Mouse (Mus musculus) embryo, embryonic 10.5 days (tissue): ENCODE measurements around the gene Pkp4.

Experiments used
- DNase-seq: peaks from one replicate; pipeline ENCODE4 v3.0.0-alpha.2; 2015; ENCODE audit warnings: low spot score

Gene Pkp4

DNA sequence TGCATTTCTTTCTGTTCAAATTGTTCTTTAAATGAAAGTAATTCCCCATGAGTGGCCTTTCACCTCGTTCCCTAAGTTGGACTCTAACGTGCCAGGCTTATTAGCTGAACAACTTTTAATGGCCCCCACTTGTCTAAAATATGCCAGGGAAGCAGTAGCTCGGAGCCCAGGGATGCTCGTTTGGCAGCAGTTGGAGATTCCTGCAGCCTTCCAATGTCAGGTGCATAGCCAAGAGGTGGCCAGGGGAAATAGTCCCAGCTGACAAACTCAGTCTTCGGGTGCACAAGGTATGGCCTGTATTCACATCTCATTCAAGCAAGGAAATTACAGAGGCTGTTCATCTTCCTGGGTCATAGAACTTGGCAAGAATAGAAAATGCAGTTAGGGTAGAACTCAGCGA is 112.1 kb downstream of the Pkp4 start:
- no peak for DNase-seq

DNA sequence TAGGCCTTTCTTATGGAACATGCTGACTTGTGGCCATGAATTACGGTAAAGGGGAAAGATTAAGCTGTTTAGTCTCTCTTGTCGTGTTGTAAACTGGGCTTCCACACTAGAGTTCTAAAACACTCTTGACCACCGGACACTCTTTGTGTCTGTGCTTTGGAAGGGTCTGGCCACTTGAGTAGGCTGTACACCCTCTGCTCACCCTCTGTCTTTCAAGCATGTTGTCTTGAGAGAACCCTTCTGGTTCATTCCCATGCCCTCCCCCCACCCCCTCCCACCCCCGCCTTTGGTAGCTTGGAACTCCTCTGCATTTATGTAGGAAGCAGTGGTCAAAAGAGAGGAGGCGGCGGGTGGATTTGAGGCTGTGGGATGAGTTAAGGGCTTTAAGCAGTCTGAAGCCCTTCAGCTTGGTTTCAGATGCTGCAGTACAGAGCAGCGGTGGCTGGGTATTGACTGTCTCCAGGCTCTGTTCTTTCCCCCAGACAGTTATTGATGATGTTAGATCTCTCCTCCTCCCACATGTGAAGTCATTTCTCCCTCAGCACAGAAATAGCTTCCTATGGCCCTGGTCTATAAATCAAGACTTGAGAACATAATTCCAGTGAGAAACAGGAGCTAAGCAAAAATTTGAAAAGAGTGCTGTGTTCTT is 120.4 kb downstream of the Pkp4 start:
- DNase-seq: peak; percentile 11

DNA sequence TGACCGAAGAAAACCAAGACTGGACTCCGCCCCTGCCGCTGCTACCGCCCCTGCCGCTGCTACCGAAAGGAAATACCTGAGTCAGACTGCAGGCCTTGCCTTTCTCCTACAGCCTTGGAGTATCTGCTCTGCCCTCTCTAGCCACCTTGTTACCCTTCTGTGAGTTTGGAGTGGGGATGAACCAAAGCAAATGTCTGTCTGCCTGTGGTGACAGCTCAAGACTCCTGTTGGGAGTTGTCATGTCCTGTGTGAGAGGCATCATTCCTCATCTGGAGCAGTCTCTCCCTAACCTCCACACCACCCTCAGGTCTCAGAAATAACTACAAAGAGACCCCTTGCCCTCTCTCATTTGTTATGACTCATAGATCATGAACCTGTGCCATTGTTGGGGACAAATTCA is 122.3 kb downstream of the Pkp4 start:
- DNase-seq: no peak

DNA sequence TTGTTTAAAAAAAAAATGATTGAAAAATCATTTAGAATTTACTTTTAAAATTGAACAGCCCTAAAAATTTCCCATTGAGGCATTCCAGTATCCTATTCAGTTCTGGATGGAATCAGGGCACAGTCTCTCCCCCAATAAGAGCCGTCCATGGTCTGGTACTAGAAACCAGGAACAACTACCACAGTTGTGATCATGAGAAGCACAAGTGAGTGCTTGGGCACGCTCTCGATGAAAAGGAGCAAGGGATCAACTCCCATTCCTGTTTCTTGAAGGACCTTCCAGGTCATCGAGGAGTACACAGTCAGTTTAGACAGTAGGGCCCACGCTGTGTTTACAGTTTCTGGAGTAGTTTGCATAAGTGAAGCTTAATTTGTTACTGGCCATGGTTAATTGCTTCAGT is 123.6 kb downstream of the Pkp4 start:
- DNase-seq: no peak

DNA sequence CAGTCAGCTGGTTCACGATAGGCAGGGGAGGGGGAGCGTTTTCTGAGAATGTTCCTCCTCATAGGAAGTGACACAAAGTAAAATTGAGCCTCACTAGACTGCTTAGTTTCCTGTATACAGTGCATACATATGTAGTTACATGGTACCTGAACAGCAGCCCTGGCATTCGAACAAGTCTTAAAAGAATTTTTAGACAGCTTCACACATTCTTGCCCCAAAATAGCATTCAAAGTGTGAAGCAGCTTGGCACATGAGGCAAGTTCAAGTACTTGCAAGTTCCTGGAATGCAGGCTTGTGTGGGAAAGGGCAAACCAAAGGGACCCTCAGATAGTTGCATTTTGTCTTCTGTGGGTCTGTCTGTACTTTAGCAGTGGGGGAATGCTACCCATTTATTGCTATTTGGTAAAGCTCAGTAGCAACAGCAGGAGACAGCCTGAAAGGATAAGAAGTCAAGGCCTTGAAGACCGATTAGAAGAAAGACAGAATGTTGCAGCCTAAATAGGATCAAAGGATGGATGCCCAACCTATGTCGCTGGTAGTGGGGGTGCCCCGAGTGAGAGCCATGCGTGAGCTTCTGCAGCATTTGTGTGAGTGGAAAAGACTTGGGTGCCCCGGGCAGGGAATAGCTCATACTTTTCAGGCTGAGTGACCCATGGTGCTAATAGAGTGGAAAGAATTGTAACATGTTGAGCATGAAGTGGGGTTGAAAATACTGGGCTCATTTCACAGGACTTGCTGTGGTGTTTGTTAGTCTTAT is 124.3 kb downstream of the Pkp4 start:
- DNase-seq: no peak

DNA sequence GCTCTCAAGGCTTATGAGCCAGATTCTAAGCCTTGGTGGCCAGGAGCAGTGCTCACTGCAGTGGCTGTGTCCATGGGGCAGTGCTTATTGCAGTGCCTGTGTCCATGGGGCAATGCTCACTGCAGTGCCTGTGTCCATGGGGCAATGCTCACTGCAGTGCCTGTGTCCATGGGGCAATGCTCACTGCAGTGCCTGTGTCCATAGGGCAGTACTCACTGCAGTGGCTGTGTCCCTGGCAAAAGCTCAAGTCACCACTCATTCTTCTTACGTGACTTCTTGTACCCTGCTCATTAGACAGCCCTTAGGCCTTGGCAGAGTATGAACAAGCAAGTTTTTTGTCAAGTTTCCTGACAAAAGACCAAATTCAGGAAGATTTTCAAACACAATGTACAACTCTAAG is 124.9 kb downstream of the Pkp4 start:
- DNase-seq: no peak

DNA sequence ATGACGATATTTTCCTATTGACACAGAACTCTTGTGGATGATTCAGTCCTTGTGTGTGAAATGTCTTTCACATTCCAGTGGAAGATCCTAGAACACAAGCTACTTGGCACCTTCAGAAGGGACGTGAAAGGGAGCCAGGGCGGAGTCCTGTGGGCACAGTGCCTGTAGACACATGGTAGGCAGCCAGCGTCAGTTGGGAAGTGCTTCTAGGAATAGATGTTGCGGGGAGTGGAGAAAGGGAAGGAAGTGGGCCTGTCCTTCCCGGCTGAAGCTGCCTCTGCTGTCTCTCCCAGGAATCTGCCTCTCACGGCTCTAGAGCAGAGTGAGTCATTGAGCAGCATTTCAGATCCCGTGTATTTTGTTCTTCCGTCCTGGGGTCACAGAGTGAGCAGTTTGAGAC is 125.6 kb downstream of the Pkp4 start:
- DNase-seq: no peak

DNA sequence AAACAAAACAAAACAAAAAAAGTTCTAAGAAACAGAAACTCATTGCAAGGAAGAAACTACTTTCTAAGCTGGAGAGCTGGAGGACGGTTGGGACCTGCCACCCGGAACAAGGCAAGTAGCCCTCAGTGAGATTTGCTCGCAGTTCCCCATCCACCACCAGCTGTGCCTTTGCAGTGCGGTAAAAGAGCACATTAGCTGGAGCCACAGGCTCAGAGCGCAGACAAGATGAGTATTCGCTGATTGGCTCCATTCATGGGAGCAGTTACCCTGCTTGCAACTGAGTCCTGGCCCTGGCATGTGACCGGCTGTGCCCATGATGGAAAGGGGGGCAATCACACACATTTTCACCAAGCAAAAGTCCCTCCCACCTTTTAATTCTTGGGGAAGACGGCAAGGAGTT is 127.0 kb downstream of the Pkp4 start:
- DNase-seq: no peak

DNA sequence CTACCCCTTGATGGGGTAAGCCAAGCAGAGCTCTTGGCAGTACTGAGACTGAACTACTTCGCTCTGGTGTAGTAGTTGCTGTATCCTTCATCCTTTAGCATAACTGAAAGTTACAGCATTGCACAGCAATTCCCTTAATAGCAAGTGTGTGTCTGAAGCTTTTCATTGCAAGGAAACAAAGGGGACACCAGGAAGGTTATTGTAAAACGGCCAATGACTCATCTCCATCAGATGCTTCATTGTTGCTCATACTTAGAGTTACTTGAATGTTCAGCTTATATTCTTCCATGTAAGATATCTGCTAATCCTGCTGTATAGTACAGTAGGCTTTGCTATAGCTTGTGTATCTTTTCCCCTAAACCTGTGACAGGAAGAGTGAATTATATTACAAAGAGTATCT is 128.8 kb downstream of the Pkp4 start:
- no peak for DNase-seq

DNA sequence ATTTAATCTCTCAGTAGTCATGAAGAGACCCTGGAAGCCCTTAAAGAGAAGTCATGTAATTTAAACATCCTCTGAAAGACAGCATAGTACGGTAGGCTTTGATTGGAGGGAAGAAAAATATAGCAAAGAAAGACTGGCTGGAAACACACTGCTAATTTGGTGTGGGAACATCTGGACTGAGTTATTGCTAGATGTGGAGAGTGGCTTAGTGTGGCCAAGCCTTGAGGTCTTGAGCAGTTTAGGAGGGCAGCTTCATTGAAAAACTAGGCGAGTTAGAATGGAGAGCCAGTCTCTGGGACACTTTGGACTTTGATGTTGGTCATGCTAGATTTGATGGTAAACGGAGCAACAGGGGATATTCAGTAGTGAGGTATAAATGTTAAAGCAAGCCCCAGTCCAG is 129.7 kb downstream of the Pkp4 start:
- peak; percentile 22 for DNase-seq

DNA sequence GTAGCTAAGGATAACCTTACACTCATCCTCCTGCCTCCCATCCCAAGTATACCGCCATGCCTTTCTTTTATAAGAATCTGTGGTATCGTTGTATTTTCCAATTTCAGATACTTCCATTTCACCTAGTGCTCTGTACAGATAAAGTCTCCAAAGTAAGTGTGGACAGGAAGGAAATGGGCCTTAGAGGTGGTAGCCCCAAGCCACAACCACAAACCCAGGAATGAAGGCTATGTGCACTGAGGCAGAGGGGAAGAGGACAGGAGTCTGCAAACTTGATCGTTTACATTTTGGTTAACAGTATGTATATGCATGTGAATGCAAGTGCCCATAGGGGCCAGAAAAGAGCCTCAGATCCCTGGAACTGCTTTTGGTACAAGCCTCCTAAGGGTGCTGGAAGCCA is 139.2 kb downstream of the Pkp4 start:
- DNase-seq: no peak

DNA sequence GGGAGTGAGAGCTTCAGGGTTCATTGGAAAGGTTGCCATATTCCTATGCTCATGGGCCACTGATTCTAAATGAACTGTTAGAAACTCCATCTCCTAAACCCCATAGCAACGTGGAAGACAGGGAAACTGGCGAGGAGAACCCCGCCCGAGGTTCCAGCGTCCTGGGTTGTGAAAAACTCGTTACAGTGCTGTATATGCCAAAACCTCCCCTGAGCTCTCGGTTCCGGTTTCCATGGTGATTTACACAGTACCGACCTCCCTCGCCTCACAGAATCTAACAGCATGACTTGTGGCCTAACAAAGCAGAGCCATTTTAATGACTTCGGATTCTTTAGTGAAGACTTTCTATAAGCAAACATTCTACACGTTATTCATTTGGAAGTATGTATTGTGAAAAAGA is 141.0 kb downstream of the Pkp4 start:
- peak; percentile 62 for DNase-seq

DNA sequence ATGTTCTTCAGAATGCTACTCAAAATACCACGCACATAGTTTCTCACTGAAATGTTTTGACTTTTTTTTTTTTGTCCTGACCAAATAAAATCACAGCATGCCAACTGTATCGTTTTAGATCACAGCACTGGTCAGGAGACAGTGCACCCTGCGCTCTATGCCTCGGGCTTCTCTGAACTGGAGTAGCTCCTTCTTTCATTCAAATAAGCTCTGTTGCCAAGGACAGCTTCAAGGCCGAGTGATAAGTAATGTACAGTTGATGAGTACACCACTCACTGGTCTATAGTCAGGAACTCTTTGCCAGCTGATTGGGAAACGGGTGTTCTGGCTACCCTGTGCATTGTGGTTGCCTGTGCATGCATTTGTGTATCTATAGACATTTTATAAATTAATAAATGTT is 141.8 kb downstream of the Pkp4 start:
- no peak for DNase-seq

DNA sequence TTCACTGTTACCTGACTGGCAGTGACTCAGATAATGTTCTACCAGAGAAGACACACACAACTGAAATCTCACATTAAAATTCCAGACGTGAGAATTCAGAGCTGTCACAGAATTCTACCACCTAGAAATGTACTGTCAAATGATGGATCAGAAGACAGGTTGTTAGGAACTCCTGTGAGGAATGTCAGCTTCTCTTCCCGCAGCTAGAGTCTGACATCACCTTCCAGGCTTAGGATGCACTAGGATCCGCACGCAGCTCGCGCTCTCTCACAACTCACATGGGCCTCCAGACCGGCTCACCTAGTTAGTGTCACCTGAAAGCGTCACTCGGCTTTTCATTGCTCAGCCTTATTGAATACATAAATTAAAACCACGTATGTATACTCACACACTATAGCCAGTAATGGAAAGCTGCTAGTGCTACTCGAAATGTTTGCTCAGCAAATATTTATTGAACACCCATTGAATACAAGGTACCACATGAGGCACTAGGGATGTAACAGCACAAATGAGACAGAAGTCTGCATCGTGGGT is 142.9 kb downstream of the Pkp4 start:
- no peak for DNase-seq

DNA sequence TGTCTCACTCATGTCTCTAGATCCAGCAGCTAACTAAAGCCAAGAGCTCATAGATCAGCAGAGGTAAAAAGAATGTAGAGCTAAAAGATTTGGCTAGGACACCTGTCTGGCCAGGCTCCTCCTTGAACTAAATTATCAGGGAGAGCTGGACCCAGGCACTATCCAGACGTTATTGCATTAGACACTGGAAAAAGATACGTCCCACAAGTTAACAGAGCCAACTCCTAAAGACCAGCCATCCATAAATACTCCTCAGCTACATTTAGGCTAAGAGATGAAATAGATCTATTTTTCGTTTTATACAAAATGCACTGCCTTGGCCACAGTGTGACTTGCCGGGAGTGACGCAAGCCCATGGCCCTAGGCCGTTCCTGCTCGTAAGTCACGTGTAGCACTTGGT is 146.7 kb downstream of the Pkp4 start:
- DNase-seq: no peak

DNA sequence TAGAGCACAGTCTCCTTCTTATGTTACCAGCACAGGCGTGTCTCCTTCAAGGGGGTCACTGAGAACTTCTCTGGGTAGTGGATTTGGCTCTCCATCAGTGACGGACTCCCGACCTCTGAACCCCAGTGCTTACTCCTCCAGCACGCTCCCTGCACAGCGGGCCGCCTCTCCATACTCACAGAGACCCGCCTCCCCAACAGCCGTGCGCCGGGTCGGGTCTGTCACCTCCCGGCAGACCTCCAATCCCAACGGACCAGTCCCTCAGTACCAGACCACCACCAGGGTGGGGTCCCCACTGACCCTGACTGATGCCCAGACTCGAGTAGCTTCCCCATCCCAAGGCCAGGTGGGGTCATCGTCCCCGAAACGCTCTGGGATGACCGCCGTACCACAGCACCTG is 147.4 kb downstream of the Pkp4 start:
- DNase-seq: no peak

DNA sequence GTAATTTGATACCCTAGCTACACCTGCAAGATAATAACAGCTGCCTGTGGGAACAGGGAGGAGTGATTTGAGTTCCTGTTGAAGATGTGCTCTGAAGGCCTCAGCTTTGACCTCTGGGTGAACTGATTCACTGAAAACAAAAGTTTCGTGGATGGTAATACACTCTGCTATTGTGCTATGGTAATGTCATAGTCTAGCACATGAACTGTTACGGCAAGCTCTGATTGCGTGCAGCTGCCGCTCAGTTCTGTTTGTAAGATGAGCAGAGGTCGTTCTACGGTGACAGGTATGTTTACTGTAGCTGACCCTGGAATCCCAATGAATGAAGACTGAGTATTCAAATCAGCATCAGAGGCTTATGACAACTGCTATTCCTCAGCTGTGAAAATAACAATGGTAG is 152.6 kb downstream of the Pkp4 start:
- no peak for DNase-seq

DNA sequence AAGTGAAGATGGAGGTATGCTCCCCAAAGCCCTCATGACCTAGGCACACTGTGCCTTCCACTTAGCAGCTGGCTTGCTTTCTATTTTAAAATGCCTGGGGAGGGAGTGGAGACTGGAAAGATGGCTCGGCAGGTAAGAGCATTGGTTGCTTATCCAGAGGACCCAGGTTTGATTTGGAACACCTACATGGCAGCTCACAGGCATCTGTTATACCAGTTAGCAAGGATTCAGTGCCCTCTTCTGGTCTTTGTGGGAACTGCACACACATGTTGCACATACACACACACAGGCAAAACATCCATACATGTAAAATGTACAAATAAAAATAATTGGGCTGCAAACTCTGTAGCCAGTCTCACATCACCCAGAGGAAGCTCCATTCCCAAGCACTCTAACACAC is 158.0 kb downstream of the Pkp4 start:
- DNase-seq: no peak

DNA sequence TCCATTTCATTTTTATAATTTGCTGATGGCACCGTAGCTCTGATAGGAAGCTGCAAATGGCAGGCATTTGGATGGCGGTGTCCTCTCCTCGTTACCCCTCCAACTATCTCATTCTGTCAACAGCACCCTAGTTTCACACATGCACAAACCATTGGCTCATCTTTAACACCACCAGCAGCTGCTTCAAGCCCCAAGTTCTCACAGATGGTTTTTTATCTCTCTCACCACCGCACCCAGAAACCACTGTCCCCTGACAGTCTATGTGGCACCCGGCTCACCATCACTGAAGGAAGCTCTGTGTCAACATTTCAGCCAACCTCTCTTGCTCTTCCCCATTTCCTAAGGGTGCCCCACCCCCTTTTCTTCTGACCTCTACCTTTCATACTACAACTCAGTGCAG is 167.3 kb downstream of the Pkp4 start:
- DNase-seq: no peak

DNA sequence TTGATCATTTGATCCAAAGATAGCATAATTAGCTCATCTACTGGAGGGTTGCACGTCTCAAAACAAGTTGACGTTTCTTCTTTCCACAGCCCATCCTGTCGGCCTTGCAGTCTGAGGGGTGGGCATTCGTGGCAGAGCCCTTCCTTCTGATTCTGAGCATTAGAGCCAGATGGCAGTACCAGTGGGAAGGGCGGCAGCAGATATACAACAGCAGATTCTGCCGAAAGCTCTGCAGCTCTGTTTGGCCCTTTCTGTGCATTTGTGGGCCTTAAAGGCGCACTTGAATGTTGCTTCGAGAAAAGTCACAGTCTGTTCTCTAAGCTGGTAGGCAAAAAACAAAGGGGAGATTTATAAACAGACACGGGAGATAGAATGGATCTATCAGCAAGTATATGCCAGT is 170.4 kb downstream of the Pkp4 start:
- DNase-seq: no peak

DNA sequence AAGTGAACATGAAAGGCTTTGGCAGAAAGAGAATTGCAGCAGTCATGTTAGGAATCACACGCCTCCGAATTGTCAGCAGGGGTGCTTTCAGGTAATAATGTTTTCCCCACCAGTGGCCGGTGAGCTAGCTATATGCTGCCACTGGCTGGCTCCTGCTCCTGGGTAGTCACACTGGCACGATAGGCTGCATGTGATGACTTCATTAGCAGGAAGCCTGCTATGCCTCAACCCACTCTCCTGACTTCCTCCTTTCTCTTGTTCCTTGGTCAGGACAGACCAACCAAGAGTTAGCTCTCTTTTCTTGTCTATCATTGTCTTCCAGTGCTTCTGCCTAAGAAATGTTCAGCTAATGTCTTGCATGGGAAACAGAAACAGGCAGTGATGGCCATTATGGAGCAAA is 171.9 kb downstream of the Pkp4 start:
- DNase-seq: no peak

DNA sequence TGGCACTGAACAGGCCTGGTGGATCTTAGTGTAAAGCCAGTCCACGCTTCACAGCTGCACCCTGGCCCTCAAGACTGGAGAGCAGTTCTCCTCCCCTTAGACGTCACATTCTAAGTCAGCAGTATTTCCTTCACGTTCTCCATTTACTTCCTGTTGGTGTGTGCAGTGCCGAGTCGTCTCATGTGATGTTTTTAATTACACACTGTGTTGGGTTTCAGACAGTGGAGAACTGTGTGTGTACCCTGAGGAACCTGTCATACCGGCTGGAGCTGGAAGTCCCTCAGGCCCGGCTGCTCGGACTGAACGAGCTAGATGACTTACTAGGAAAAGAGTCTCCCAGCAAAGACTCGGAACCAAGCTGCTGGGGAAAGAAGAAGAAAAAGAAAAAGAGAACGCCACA is 177.9 kb downstream of the Pkp4 start:
- no peak for DNase-seq

DNA sequence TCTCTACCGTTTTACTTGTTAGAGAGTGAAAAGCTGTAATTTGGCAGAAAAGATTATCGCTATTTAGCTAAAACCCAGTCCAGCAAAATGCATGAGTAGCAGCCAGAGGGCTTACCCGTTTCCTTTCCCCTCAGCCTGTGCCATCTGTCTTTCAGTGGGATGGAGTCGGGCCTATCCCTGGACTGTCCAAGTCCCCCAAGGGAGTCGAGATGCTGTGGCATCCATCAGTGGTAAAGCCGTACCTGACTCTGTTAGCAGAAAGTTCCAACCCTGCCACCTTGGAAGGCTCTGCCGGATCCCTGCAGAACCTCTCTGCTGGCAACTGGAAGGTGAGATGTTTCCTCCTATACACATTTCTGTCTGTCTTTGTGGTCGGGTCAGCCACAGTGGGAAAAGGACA is 178.3 kb downstream of the Pkp4 start:
- no peak for DNase-seq
